Mouse (Mus musculus): ENCODE results near the gene Prdm11.

The Prdm11 gene

GRCm38 (mm10) chr2:93011465-93011864, 34.5 kb downstream of the Prdm11 start:
- no peak for DNase-seq

- DNase-seq: no peak
These were observed 37.8 kb downstream of the Prdm11 start for GRCm38 (mm10) chr2:93007967-93008685.

GRCm38 (mm10) chr2:93005028-93005427, 40.9 kb downstream of the Prdm11 start:
- DNase-seq: no peak

- DNase-seq: no peak
These were observed 54.0 kb downstream of the Prdm11 start for GRCm38 (mm10) chr2:92991976-92992375.

GRCm38 (mm10) chr2:92989593-92989992, 56.4 kb downstream of the Prdm11 start:
- no peak for DNase-seq

- peak in 1 of 2 experiments; percentile 2 for DNase-seq
These were observed 57.9 kb downstream of the Prdm11 start for GRCm38 (mm10) chr2:92987901-92988631.

- no peak for DNase-seq
These were observed 58.8 kb downstream of the Prdm11 start for GRCm38 (mm10) chr2:92987108-92987618.

- DNase-seq: no peak
These were observed 60.4 kb downstream of the Prdm11 start for GRCm38 (mm10) chr2:92985600-92985999.

GRCm38 (mm10) chr2:92985171-92985570, 60.8 kb downstream of the Prdm11 start:
- no peak for DNase-seq

GRCm38 (mm10) chr2:92984321-92985108, 61.5 kb downstream of the Prdm11 start:
- DNase-seq: no peak

GRCm38 (mm10) chr2:92983273-92983620, 62.7 kb downstream of the Prdm11 start:
- no peak for DNase-seq

- DNase-seq: no peak
These were observed 63.2 kb downstream of the Prdm11 start for GRCm38 (mm10) chr2:92982591-92983272.

GRCm38 (mm10) chr2:92980165-92980564, 65.8 kb downstream of the Prdm11 start:
- DNase-seq: no peak

- DNase-seq: no peak
These were observed 70.8 kb downstream of the Prdm11 start for GRCm38 (mm10) chr2:92975031-92975790.

- no peak for DNase-seq
These were observed 72.3 kb downstream of the Prdm11 start for GRCm38 (mm10) chr2:92973646-92974045.

GRCm38 (mm10) chr2:92972071-92972470, 73.9 kb downstream of the Prdm11 start:
- no peak for DNase-seq

- DNase-seq: no peak
These were observed 74.4 kb downstream of the Prdm11 start for GRCm38 (mm10) chr2:92971536-92971935.

- no peak for DNase-seq
These were observed 74.9 kb downstream of the Prdm11 start for GRCm38 (mm10) chr2:92971069-92971468.

GRCm38 (mm10) chr2:92967839-92968166, 78.2 kb downstream of the Prdm11 start:
- DNase-seq: no peak

- no peak for DNase-seq
These were observed 78.7 kb downstream of the Prdm11 start for GRCm38 (mm10) chr2:92967032-92967838.

- no peak for DNase-seq
These were observed 79.7 kb downstream of the Prdm11 start for GRCm38 (mm10) chr2:92966257-92966656.
